Mouse (Mus musculus) liver, embryonic 14.5 days (tissue): Measurements from ENCODE around the gene Scarb2. TPM values are rescaled to one million over a fixed set of nuclear protein-coding genes. Genes with fewer than 3 reads are reported as not detected.

Source experiments
- ATAC-seq: fragments of 200-750 bp; cut with Nextera tagmentation; 2 replicates; pipeline ENCODE4 v1.8.0; 2017; ENCODE audit warnings: moderate number of reproducible peaks, mild to moderate bottlenecking, moderate library complexity; ENCODE audit not compliant: insufficient read depth
- DNase-seq, 3 experiments: peaks; one replicate each; pipeline ENCODE4 v3.0.0-alpha.2; 2012 to 2013; ENCODE audit warnings: low read depth in 3 of 3, low spot score in 3 of 3
- H3K27ac ChIP-seq: fragments of 300-500 bp; sonication (generic); 2 replicates; pipeline ENCODE4 v1.5.1; 2014; ENCODE audit warnings: moderate library complexity, mild to moderate bottlenecking, control low read depth, inconsistent platforms
- H3K27me3 ChIP-seq: fragments of 300-500 bp; sonication (generic); 2 replicates; pipeline ENCODE4 v1.6.1; 2014; ENCODE audit warnings: mild to moderate bottlenecking, low read length, moderate library complexity; ENCODE audit not compliant: control insufficient read depth, insufficient read depth
- H3K36me3 ChIP-seq: fragments of 300-500 bp; sonication (generic); replicated peaks from 2 replicates; pipeline ENCODE4 v1.6.1; 2014; ENCODE audit warnings: low read depth; ENCODE audit not compliant: control insufficient read depth, insufficient read depth
- H3K4me1 ChIP-seq, 2 experiments: fragments of 200-500 bp in 1 of 2; fragments of 300-500 bp in 1 of 2; sonication (generic) in 1 of 2; replicated peaks; 2 replicates each; pipeline ENCODE4 v1.6.1; 2012 to 2014; ENCODE audit warnings: antibody characterized with exemption in 1 of 2, inconsistent platforms in 1 of 2, low read length in 1 of 2; ENCODE audit not compliant: control insufficient read depth in 2 of 2, insufficient read depth in 2 of 2
- H3K4me2 ChIP-seq: fragments of 300-500 bp; sonication (generic); 2 replicates; pipeline ENCODE4 v1.6.1; 2014; ENCODE audit warnings: low read depth, mild to moderate bottlenecking, control low read depth, moderate library complexity
- H3K4me3 ChIP-seq, 2 experiments: fragments of 200-500 bp in 1 of 2; fragments of 300-500 bp in 1 of 2; sonication (generic) in 1 of 2; 2 replicates each; pipeline ENCODE4 v1.5.1; 2012 to 2014; ENCODE audit warnings: low read depth in 2 of 2, low read length in 2 of 2, mild to moderate bottlenecking in 2 of 2, control low read depth in 1 of 2, inconsistent platforms in 1 of 2, moderate library complexity in 1 of 2; ENCODE audit not compliant: insufficient read depth in 1 of 2
- H3K9ac ChIP-seq: fragments of 300-500 bp; sonication (generic); replicated peaks from 2 replicates; pipeline ENCODE4 v1.6.1; 2014; ENCODE audit warnings: mild to moderate bottlenecking, control low read depth, moderate library complexity
- H3K9me3 ChIP-seq: fragments of 300-500 bp; sonication (generic); 2 replicates; pipeline ENCODE4 v1.6.1; 2016; ENCODE audit warnings: low read length, mixed read lengths; ENCODE audit not compliant: control insufficient read depth
- CTCF ChIP-seq: IDR thresholded peaks from 2 replicates; pipeline ENCODE4 v1.5.1; 2016; ENCODE audit warnings: antibody characterized with exemption, low read depth, control low read depth
- EP300 ChIP-seq: IDR thresholded peaks from 2 replicates; pipeline ENCODE4 v1.6.1; 2016; ENCODE audit warnings: antibody characterized with exemption, low read depth
- WGBS: fragments of 180-500 bp; shearing (Covaris S2); extraction: QIAGEN DNeasy Blood & Tissue Kit; methylation state at CpG from one replicate; pipeline ENCODE4 v1.1.7; 2014; ENCODE audit not compliant: insufficient replicate concordance; 5-methylcytosine and 5-hydroxymethylcytosine counted together
- polyA plus RNA-seq, 2 experiments: library from polyadenylated mRNA; depleted of rRNA in 1 of 2; stranded (reverse) in 1 of 2; unstranded in 1 of 2; fragments of >200 nt; fragmentation: Nextera tagmentation in 1 of 2; extraction: Ambion mirVana in 1 of 2; gene quantifications; 2 replicates each; pipeline versions ENCODE4 v1.2.1 to v1.2.3; 2012 to 2014

Scarb2 gene
- polyA plus RNA-seq, 2 experiments, result 5.2 to 5.7 TPM

DNA sequence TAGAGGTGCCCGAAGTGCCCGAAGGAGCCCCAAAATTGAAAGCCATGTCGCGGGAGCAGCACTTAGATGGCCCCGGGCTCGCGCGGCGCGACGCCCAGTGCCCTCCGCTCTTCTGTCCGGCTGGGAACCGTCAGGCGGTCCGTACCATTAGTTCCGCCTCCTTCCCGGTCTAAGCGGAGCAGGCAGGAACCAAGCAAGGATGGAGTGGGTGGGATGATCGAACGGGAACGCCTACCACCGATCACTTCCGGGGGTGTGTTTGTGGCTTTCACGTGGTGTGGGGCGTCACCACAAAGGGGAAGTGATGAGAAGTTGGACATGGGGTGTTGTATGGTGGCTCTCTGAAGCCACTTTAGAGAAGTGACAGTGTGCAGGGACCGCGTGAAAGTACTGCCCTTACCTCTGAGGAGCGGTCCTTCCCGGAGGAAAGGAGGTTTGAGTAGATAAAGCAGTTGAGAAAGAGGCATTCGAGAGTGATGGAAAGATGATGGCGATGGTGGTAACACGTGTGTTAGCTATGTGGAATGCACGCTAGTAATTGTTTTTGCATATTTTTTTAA, 71.5 kb downstream of the Scarb2 start, which contains the start of gene Nup54:
Gene Nup54, minus strand, starts transcription at position 195 of the 560 bp plus-strand sequence.
- H3K4me2 ChIP-seq, result peak within 1 kb of the TSS; percentile 94
- H3K4me3 ChIP-seq, result peak within 1 kb of the TSS; percentile 90 to 93
- no peaks in the 10 kb centered on the region; the same call in 1 of the 2 replicates for H3K36me3 ChIP-seq
- H3K27me3 ChIP-seq, result no peaks in the 10 kb centered on the region
- peaks cover 10 to 16% of the 10 kb centered on the region in 2 experiments for H3K4me1 ChIP-seq
- under 1% methylated on average over 34 of the region's 34 CpGs for WGBS
- H3K9me3 ChIP-seq, result no peaks in the 10 kb centered on the region
- H3K27ac ChIP-seq, result peak within 1 kb of the TSS; percentile 58
- ATAC-seq (peak; percentile 98), DNase-seq (peak; percentile 93 to 94 (median 94))
- peak within 1 kb of the TSS; percentile 89 for H3K9ac ChIP-seq
- TF ChIP-seq CTCF, result no peak
- TF ChIP-seq EP300, result no peak; the same call in 1 of the 2 replicates

GRCm38 (mm10) chr5:92434571-92434985, 72.1 kb downstream of the Scarb2 start:
- 0% methylated on average over 33 of the region's 39 CpGs for WGBS
- DNase-seq, result peak; percentile 33 to 41 (median 36)
- ATAC-seq, result peak; percentile 80

GRCm38 (mm10) chr5:92434070-92434469, 72.6 kb downstream of the Scarb2 start:
- no peak for ATAC-seq
- Histone ChIP-seq H3K9me3 (no peaks in the 10 kb centered on the region), H3K4me3 (peak overlapping the region; percentile 90 to 93), H3K27me3 (no peaks in the 10 kb centered on the region), H3K4me1 (peaks cover 10 to 16% of the 10 kb centered on the region in 2 experiments), H3K36me3 (peaks cover 2% of the 10 kb centered on the region), H3K27ac (peak overlapping the region; percentile 58), H3K9ac (peak overlapping the region; percentile 89), H3K4me2 (peak overlapping the region; percentile 94)
- no peak for DNase-seq
- WGBS, result under 1% methylated on average over 12 of the region's 12 CpGs
- TF ChIP-seq EP300 (no peak), CTCF (no peak)

More at GRCm38 (mm10) chr5:92434571-92434985, 72.1 kb downstream of the Scarb2 start:
- Histone ChIP-seq H3K4me1 (peaks cover 10 to 16% of the 10 kb centered on the region in 2 experiments), H3K27me3 (no peaks in the 10 kb centered on the region), H3K36me3 (no peaks in the 10 kb centered on the region; the same call in 1 of the 2 replicates), H3K4me2 (peak overlapping the region; percentile 94), H3K9me3 (no peaks in the 10 kb centered on the region), H3K9ac (peak overlapping the region; percentile 89), H3K27ac (peak overlapping the region; percentile 58), H3K4me3 (peak overlapping the region; percentile 90 to 93)
- TF ChIP-seq EP300 (no peak), CTCF (no peak)

GRCm38 (mm10) chr5:92431611-92432010, 75.0 kb downstream of the Scarb2 start:
- H3K27ac ChIP-seq, result no peak overlapping the region
- ATAC-seq (no peak), DNase-seq (no peak)
- H3K4me3 ChIP-seq, result no peak overlapping the region
- H3K4me2 ChIP-seq, result no peak overlapping the region
- no peaks in the 10 kb centered on the region for H3K27me3 ChIP-seq
- H3K4me1 ChIP-seq, result peaks cover 6 to 7% of the 10 kb centered on the region in 2 experiments
- TF ChIP-seq CTCF (no peak), EP300 (no peak)
- 79% methylated on average over 7 of the region's 7 CpGs for WGBS
- no peak overlapping the region for H3K9ac ChIP-seq
- peaks cover 25% of the 10 kb centered on the region for H3K36me3 ChIP-seq
- H3K9me3 ChIP-seq, result no peaks in the 10 kb centered on the region

DNA sequence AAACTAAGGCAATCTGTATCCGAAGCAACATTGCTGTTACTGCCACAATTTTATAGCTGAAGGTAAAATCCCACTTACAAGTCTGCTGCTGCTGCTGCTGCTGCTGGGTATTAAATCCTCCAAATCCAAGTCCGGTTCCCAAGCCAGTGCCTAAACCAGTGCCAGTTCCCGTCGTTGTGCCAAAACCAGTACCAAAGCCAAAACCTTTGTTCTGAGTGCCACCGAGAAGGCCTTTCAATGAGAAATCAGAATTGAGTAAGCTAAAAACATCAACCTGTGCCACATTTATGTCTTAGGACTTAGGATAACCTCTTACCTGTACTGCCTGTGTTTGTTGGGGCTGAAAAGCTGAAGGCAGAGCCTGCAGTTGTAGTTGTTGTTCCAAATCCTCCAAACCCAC, 75.9 kb downstream of the Scarb2 start:
- Histone ChIP-seq H3K36me3 (peaks cover 25% of the 10 kb centered on the region), H3K9me3 (no peaks in the 10 kb centered on the region), H3K27ac (no peak overlapping the region), H3K4me2 (no peak overlapping the region), H3K4me1 (peaks cover 6 to 7% of the 10 kb centered on the region in 2 experiments), H3K27me3 (no peaks in the 10 kb centered on the region), H3K4me3 (no peak overlapping the region), H3K9ac (no peak overlapping the region)
- WGBS, result 89% methylated on average over 5 of the region's 5 CpGs
- no peak for DNase-seq
- TF ChIP-seq EP300 (no peak), CTCF (no peak)
- ATAC-seq, result no peak
